Mouse (Mus musculus) cerebellum, postnatal 4 days (tissue): ENCODE data around the gene Tmprss6.

Source experiments
- DNase-seq, 2 experiments: peaks; one replicate each; pipeline ENCODE4 v3.0.0; 2022; ENCODE audit warnings: low spot score in 2 of 2, mixed read lengths in 1 of 2

Gene Tmprss6

DNA sequence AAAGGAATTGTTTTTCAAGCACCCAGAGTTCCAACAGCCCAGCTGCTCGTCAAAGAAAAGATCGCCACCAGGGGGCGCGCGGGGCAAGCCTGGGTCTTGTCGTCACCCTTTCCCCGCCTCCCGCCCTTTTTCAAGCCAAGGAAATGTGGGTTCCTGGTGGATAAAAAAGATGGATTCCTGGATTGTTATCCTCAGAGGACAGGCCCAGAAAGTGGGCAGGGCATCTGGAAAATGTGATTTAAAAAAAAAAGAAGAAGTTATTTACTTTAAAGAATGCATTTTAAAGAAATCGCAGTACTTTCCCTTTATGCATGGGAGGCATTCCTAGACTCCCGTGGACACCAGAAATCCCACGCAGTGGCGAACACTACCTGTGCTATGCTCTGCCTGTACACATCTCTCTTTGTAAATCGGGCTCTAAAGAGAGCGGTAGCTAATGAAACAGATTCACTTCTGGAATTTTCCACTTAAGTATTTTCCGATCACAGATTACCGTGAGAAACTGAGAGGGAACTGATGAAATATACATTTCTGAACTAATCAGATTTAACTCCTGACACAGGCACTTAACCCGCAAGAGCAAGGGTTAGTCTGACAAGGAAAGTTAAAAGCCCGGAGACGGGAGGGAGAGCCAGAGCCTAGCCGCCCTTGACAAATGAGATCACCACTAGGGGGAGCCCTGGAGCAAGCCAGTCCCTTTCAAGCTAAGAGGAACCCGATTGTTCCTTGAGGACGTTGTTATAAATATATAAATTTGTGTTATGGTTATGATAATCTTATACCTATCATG is 20.5 kb downstream of the Tmprss6 start:
- DNase-seq = peak; percentile 98 to 99

DNA sequence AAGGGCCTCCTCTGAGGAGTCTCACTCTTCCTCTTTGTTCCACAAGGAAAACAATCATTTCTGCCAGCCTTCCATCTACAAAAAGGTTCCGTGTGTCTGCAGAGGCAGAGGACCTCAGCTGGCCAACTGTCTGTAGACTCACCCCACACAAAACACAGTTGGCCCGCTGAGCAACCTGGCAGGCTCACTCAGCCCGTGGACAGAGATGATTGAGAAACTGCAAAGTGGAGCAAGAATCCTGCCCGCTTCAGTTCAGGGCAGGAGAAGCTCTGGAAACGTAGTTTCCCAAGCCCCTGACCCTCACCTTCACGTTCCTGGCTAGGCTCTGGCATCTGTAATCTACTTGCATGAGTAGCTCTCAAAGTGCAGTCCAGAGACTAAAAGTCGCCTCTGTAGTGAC is 21.3 kb downstream of the Tmprss6 start:
- DNase-seq = no peak

DNA sequence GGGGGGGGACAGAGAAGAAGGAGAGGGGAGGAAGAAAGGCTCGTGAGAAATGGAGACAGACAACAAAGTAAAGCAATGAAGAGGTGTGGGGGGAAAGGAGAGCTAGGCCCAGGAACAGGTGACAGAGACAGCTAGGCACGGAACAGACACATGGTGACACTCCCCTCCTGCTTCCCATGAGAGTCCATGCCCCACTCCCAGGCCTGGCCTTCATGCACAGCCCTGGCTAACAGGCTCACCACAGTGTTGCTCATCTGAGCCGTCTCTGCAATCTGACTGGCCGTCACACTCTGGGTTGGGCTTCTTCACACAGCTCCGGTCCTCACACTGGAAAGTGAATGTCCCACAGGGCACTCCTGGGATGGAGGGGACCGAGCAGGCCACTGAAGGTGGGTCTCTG is 24.6 kb downstream of the Tmprss6 start:
- no peak for DNase-seq

DNA sequence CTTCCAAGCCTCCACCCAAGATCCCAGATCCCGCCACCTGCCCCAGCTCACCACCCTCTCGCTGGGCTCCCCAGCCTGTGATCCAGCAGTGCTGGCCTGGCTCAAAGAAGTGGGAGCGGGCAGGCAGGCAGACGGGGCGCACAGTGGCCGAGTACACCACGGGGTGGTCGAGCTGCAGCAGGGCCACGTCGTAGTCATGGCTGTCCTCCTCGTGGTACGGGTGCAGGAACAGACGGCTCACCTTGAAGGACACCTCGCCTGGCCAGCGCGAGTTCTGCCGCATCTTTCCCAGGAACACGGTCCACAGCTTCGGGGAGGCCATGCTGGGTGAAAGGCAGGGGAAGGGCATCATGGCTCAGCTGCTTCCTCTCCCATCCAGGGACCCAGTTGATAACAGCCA is 26.2 kb downstream of the Tmprss6 start:
- DNase-seq = no peak

DNA sequence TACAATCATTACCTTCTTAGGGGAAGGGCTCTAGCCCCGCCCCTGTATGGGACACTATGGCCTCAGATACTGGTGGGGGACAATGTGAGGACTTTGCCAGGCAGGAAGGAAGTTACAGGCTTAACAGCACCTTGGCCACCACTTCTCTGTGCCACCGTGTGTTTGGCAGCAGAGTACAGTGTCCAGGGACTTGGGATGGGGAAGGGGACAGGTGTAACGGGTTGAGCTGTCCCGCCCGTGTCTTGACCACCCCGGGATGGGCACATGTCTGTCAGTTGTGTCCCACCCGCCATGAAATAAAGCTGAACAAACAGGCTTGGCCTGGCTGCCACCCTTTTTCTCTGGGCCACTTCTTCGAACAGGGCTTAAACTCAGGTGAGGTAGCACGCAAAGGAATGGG is 29.5 kb downstream of the Tmprss6 start:
- DNase-seq = no peak

DNA sequence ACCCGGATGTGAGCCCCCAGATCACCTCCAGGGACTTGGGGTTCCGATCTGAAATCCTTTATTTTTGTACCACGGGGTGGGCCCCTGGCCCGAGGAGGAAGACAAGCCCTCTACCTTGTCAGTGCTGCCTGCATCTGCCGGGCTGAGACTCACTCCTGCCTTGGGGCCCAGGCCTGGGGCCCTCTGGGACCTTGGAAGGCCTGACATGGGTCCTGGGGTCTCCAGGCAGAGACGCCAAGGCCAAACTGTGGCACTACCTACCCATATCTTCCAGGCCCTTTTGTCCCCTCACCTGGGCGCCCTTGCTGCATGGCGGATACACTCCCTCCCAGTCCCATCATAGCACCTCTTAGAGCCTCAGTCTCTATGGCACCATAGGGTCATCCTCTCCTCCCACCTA is 29.9 kb downstream of the Tmprss6 start:
- no peak for DNase-seq

DNA sequence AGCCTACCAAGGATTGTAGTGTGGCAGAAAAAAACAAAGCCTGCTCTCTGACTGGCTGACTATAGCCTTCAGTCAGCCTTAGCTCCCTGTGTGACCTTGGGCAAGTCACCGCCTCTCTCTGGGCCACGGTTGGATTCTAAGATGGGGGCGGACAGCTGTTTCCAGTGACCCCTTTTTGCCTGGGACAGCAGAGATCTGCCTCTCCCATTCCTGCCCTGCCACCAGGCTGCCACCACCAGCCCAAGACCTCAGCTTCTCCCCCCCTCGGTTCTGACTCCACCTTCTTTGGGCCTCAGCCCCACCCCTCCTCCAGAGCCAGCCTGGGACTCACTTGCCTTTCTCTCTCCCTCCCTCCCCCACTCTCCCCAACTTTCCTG is 30.4 kb downstream of the Tmprss6 start:
- no peak for DNase-seq

DNA sequence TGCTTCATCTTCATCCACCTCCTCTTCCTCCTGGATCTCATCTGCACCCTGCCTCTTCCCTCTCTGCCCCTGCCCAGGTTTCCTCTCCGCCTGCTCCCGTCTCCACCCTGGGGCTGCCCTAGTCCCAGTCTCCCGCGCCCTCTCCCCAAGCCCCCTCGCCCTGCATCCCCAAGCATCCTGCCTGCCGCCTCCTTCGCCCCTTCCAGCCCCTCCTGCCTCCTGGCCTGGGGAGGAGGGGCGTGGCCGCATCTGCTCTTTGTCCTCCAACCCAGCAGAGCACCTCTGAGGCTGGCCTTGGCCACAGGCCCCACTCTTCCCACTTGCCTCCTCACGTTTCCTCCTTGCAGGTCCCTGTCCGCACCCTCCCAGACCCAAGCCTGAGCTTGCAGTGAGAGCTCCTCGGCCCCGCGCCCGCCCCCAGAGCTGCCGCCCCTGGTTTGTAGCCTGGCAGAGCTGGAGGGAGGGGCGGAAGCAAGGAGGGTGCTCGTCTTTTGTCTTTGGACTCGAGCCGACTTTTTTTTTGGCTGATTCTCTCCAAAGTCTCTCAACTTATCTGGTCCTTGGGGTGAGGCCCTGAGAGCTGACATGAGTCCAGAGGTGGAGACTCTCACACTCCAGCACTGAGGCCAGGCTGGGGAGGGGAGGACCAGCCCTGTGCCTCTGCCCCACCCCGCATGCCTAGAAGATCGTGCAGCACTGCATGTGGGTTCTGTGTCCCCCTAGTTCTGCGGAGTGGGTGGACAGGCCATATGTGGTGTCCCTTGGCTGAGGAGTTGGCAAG is 31.0 kb downstream of the Tmprss6 start:
- no peak for DNase-seq

DNA sequence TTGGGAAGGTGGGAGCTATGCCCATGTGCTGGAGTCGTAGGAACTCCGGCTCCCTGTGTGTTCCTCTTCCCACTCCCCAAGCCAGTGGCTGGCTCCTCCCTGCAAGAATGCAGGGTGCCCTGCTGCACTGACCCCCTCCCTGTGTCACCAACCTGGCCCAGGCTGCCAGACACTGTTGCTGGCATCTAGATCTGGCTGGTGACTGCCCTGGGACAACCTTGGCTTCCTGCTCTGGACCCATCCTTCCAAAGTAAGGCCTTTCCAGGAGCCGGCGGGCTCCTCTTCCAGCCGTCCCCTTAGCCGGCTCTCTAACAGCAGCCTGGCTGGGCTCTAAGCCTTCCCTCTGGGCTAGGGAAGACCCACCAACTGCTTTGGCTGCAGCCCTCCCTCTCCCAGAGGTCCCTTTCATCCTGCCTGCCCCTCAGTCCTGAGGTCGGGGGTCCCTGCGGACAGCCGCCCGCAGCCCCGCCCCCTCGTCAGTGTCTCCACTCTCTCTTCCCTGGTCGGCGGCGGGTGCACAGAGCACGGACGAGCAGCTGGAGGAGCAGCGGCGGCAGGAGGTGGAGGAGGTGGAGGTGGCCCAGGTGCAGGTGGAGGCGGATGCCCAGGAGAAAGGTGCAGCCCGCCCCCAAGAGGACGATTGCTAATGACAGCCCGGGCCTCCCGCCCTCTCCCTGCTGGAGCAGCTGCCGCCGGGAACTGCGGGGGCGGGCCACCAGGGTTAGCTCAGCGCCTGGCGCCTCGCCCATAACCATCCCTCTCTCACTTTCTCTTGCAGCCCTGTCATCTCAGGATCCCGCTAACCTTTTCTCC is 31.8 kb downstream of the Tmprss6 start:
- peak in 1 of 2 experiments; percentile 80 for DNase-seq

DNA sequence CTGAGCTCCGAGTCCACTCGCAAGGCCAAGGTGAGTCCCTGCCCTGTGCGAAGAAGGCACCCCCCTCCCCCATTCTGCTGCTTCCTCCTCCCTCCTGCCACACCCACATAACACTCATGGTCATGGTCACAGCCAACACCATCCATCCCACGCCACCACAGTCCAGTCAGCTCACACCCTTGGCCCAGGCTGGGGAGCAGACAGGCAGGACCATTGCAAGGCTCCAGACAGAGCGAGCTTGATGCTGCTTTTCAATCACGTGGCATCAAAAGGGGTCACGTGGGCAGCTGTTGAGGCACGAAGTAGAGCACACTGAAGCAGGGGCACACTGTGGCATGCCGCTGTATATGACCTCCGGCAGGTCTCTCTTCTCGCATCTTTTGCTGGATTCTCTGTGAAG is 32.8 kb downstream of the Tmprss6 start:
- no peak for DNase-seq

DNA sequence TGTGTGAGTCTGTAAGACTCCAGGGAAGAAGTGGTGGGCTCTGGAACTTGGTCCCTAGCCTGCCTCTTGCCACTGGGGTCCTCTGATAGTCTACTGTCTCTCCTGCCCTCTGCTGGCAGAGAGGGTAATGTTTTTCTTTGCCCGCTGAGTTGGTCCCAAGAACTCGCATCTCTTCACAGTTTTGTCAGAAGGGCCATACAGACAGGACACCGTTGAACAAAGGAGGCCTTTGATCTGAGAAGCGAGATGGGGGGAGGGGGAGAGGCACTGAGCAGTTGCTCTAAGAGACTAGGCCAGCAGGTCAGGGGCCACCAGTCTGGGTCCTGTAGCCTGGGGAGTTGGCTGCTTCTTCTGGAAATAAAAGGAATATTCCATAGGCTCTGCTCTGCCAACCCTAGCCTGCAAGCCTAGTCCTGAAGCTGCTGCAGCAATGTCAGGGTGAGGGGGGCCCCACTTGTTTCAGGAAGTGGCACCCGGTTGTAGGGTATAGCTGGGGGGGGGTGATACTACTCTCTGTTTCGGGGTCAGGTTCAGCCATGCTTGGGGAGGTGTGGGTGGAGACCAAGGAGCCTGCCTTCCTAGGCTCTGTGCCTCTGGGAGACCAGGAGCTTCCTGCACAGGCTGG is 33.4 kb downstream of the Tmprss6 start:
- DNase-seq = peak in 1 of 2 experiments; percentile 68

DNA sequence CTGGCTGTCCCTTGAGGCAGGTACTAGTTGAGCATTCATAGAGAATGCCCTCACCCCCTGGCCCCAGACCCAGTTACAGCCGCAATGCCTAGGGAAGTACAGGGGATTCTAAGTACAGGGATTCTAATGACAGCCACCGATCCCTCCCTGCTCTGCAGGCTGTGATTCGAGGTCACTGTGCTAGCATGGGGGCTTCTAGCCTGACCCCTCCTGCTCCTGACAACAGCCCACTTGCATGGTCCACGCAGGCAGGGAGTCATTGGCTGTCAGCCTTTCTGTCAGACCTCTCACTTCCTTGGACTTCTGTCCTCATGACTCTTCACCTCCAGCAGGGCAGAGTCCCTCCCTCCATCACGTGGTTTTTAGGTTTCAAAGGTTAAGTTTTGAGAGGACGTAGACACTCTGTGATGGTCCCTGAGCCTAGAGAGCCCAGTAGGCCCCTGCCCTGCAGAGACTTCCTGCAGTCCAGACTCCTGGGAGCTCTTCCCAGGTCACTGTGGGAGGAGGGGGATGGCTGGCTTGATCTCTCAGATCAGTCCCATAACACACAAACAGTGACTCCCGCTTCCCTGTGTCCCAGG is 36.8 kb downstream of the Tmprss6 start:
- DNase-seq = no peak

DNA sequence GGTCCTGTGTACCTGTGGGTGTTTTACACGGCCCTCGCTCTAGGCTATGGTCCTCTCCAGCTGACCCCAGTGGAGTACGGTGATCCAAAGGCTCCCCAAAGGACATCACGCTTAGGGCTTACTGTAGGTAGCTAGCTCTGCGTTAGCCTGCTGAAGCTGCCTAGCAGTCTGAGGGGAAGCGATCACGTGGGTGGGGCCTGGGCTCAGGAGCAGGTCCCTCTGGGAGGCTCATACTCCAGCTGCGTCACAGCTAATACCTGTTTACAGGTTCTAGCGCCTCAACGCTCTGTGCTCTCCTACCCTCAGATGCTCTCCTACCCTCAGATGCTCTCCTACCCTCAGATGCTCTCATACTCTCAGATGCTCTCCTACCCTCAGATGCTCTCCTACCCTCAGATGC is 37.6 kb downstream of the Tmprss6 start:
- no peak for DNase-seq

DNA sequence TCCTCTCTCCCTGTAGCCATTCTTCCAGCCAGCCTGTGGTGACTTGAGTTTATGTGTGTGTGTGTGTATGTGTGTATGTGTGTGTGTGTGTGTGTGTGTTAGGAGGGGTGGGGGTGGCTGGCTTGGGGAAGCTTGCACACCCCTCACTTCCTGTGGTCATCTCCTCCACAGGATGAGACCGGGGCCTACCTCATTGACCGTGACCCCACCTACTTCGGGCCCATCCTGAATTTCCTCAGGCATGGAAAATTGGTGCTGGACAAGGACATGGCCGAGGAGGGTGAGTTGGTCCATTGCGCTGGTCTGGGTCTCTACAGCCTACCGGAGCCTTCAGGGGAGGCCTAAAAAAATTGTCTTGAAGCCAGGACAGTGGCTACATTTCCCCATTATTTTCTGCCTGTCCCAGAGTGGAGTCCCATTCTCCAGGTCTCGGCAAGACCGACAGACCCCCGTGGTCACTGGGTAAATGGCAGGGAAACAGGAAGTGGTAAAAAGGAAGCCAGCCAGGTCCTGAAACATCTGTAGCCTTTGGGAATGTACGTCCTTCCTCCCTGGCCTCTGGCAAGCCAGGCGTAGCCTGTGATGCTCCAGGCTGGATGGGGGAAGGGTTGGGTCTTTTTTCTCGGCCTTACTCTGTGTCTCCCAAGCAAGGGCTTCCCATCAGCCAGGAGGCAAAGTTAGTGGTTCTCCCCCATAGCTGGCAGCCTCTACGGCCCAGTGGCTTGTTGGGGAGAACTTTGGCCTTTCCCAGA is 38.4 kb downstream of the Tmprss6 start:
- no peak for DNase-seq

DNA sequence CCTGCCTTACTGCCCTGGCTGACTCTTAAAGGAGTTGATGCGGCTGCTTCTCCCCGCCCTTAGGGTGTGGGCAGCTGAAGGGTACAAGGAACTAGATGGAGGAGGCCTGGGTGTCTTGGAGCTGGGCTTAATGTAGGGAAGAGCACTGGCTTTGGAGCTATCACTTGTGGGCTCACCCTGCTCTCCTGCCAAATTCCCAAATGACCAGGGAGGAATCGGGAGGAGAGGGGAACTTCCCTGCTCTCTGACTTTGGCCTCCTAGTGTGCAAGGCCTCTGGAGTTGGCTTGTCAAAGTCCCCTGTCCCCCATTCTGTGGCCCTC is 39.3 kb downstream of the Tmprss6 start:
- DNase-seq = no peak

DNA sequence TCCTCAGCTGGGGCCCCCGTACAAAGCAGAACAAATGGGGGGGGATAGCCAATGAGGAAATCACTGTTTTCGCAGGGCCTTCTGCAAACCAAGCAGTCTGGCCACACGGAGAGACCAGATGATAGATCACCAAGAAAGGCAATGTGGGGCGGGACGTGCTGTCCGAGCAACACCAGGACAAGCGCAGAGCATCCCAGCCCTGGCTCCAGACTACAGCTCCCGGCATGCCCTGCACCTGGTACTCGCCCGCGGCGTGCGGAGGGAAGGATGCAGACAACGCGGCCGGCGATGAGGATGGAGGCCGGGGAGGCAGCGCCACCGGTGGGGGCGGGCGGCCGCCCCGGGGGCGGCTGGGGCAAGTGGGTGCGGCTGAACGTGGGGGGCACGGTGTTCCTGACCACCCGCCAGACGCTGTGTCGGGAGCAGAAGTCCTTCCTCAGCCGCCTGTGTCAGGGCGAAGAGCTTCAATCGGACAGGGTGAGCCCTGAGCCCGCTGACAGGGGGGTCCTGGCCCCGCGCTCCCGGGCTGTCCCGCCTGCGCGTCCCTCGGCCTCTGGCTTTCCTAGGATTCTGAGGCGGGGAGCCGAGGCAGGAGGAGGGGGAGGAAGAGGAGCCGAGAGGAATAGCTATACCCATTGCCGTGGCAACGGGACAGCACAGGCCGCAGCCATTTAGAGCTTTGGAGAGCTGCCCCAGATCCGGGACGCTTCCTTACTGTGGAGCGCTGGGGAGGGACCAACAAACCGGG is 39.9 kb downstream of the Tmprss6 start, which contains the start of gene Kctd17:
Gene Kctd17 (plus strand): TSS at position 174 of the 748 bp plus-strand sequence.
- DNase-seq = peak; percentile 55 to 77

DNA sequence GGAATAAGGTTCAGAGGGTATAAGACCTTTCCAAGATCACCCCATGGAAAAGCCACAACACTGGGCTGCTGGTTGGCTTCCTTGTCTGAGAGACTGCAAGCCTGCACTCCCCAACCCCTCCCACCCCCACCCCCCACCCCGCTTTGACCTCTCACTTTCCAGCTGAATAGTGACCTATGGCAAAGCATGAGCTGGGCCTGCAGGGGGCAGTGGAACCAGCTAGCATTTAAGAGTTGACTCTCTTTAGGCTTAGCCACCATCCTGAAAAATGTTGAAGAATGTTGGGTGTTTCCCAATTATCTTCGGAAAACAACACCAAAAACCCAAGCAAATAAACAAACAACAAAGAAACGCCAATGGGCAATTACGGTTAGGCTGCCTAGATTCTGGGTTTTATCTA is 43.2 kb downstream of the Tmprss6 start:
- no peak for DNase-seq

DNA sequence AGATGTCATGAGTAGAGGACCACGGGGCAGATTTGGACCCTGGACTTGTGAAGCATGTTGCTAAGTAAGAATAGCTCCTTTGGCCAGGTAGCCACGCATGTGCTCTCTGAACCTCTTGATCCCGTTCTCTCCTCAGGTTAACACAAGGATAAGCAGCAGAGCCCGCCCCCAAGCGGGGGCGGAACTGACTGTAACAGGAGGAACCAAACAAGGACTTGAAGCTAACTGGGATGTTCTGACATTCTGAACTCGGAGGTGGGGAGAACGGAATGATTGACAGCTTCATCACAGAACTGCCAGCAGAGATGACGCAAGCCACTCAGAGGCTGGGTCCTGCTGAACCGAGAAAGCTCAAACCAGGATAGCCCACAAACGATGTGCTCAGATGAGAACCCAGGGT is 43.9 kb downstream of the Tmprss6 start:
- DNase-seq = no peak

DNA sequence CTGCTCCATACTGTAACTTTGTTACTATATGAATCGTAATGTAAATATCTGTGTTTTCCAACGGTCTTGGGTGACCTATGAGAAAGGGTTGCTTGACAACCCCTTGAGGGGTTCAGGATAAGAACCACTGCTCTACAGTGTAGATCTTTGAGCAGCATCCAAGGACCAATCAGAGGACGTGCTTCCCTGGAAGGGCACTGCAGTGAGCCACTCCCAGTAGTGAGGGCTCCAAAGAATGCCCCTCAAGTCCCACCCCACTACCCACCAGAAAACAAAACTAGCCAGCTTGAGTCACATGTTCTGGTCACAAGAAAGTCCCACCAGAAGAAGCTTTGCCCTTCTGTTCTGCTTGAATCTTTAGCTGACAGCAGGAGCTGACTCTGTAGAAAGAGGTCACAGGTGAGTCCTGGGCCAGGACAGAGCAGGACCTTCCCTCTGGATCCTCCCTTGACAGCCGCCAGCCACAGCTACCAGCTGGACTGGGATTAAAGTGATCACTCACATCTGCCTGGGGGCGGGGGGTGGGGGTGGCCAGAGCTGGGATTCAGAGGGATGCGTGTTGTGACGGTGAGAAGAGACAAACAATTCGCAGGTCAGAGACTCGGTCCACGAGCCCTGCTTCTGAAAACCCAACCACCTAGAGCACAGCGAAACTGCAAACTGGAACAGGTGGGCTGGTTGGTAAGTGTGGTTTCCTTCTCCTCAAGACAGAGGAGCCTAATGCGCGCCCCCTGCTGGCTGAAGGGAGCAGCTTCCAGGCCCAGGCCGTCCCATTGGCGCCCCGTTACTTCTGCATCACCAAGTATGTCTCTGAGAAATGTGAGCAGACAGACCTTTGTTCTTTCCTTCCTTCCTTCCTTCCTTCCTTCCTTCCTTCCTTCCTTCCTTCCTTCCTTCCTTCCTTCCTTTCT is 46.1 kb downstream of the Tmprss6 start:
- DNase-seq = peak; percentile 85 to 88
